Mouse (Mus musculus): ENCODE measurements around the gene Olfr1180. TPM values are rescaled to one million over a fixed set of nuclear protein-coding genes. Genes with fewer than 3 reads are reported as not detected.

Olfr1180 gene
- polyA plus RNA-seq (2017; shearing (Covaris generic)) = not detected

DNA sequence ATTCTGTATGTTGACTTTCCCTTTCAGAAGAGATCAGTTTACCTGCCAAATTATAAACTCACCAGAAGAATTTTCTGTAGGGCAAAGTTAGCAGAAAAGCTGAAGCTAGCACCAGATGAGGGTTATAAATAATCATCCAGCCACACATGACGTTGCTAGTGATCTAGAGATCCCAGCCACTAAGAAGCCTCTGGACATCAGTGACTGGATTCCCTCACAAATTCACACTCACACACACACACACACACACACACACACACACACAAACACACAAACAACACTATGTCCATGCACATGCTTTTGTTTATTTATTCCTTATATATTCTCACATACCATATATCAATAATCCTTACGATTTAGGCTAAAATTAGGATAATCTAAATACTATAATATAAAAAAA, at the start of gene Olfr1180:
Gene Olfr1180 (minus strand): TSS at position 101 of the 400 bp plus-strand sequence.

DNA sequence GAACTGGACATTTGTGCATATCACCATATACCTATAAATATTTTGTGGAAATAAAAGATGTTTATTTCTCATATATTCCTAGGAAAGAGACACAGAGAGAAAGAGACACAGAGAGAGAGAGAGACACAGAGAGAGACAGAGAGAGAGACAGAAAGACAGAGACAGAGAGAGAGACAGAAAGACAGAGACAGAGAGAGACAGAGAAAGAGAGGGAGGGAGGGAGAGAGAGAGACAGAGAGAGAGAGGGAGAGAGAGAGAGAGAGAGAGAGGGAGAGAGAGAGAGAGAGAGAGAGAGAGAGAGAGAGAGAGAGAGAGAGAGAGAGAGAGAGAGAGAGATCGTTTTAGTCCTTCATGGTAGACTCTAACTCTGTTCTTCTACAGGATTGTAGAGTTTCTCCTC, 35.6 kb upstream of the Olfr1180 start, which contains the start of gene Olfr1183:
Gene Olfr1183 (plus strand): TSS at position 301 of the 400 bp plus-strand sequence.

DNA sequence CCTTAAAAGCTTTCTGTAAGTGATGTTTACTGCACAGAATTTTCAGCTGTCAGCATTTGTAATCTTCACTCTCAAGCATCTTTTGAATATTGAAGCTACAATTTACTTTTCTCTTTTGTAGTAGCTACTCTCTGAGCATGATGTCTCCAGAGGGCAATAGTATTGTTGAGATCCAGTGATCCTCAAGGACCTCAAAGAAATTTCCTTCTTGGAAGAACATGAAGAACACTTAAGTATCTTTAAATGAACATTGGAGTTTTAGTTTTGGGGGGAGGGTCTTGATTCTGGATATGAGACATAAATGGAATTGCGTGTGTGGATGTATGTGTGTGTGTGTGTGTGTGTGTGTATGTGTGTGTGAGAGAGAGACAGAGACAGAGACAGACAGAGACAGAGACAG, 30.1 kb upstream of the Olfr1180 start, which contains the start of gene Gm13757:
Gene Gm13757 (minus strand): TSS at position 101 of the 400 bp plus-strand sequence.

DNA sequence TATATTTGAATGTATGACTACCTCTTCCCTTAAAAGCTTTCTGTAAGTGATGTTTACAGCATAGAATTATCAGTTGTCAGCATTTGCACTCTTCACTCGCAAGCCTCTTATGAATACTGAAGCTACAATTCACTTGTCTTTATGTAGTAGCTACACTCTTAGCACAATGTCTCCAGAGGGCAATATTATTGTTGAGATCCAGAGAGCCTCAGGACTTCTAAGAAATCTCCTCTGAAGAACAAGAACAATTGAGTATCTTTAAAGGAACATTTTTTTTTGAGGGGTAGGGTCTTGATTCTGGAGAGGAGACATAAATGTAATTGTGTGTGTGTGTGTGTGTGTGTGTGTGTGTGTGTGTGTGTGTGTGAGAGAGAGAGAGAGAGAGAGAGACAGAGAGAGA, 7.1 kb upstream of the Olfr1180 start, which contains the start of gene Olfr1181:
Gene Olfr1181 (minus strand): TSS at position 101 of the 400 bp plus-strand sequence.

DNA sequence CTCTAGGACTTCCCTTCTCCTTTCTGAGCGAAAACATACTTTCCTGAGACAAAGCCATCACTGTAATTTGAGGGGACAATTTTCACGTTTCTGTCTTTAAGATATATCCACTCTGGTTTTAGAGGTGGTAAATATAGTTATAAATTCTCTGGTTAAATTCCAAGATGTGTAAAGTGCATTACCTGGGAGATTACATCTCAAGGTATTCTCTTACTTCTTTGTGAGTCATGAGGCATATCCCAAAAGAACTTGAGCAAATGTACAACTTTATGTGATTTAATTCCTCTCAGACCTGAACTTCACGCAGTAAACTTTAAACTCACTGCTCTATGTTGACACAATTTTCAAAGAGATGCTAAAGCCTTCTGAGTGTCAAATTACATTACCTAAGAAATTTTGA, 12.6 kb downstream of the Olfr1180 start, which contains the start of gene Olfr1179:
Gene Olfr1179 (minus strand): TSS at position 101 of the 400 bp plus-strand sequence.

DNA sequence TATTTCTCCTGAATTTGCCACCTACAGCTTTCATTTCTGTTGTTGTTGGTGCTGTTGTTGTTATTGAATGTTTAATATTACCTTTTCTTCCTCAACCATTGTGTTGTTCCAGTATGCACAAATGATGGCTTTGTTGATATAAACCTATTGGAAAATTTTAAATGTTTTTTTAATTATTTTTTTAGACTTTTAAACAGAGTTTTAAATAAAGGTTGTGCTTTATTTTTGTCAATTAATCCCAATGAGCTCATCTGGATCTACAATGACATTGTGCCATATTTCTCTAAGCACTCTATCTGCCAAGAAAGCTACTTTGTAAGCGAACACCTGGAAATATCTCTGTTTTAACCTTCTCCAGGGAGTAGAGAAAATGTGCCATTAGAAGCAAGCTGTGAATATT, 32.2 kb downstream of the Olfr1180 start, which contains the start of gene Olfr1178:
Gene Olfr1178 (plus strand): TSS at position 301 of the 400 bp plus-strand sequence.

Other genes with a start within 250 kb of the Olfr1180 start
- not detected for gene Olfr1168, start 237.3 kb downstream of the Olfr1180 start, polyA plus RNA-seq (2017; shearing (Covaris generic))
- gene Olfr1170, start 190.8 kb downstream of the Olfr1180 start, polyA plus RNA-seq (2017; shearing (Covaris generic)) = not detected
- not detected for gene Olfr1173, start 139.3 kb downstream of the Olfr1180 start, polyA plus RNA-seq (2017; shearing (Covaris generic))
- gene Olfr1174-ps, start 104.0 kb downstream of the Olfr1180 start, polyA plus RNA-seq (2017; shearing (Covaris generic)) = not detected
- not detected for gene Olfr1175-ps, start 91.9 kb downstream of the Olfr1180 start, polyA plus RNA-seq (2017; shearing (Covaris generic))
- gene Olfr1176, start 82.4 kb downstream of the Olfr1180 start, polyA plus RNA-seq (2017; shearing (Covaris generic)) = not detected
- not detected for gene Olfr1177-ps, start 72.7 kb downstream of the Olfr1180 start, polyA plus RNA-seq (2017; shearing (Covaris generic))
- gene Olfr1178, start 32.1 kb downstream of the Olfr1180 start, polyA plus RNA-seq (2017; shearing (Covaris generic)) = not detected
- not detected for gene Olfr1179, start 12.7 kb downstream of the Olfr1180 start, polyA plus RNA-seq (2017; shearing (Covaris generic))
- gene Olfr1181, start 7.0 kb upstream of the Olfr1180 start, polyA plus RNA-seq (2017; shearing (Covaris generic)) = 0.07 TPM
- gene Gm13757, start 30.0 kb upstream of the Olfr1180 start, polyA plus RNA-seq (2017; shearing (Covaris generic)) = not detected
- not detected for gene Olfr1183, start 35.7 kb upstream of the Olfr1180 start, polyA plus RNA-seq (2017; shearing (Covaris generic))
- gene Olfr1184, start 64.4 kb upstream of the Olfr1180 start, polyA plus RNA-seq (2017; shearing (Covaris generic)) = not detected
- gene Olfr1185-ps1, start 74.2 kb upstream of the Olfr1180 start, polyA plus RNA-seq (2017; shearing (Covaris generic)) = not detected
- gene Olfr1186, start 99.4 kb upstream of the Olfr1180 start, polyA plus RNA-seq (2017; shearing (Covaris generic)) = not detected
- not detected for gene Olfr1188, start 137.8 kb upstream of the Olfr1180 start, polyA plus RNA-seq (2017; shearing (Covaris generic))
- gene Olfr1189, start 167.3 kb upstream of the Olfr1180 start, polyA plus RNA-seq (2017; shearing (Covaris generic)) = not detected
- not detected for gene Olfr1191-ps1, start 221.4 kb upstream of the Olfr1180 start, polyA plus RNA-seq (2017; shearing (Covaris generic))
- gene Olfr1192-ps1, start 229.4 kb upstream of the Olfr1180 start, polyA plus RNA-seq (2017; shearing (Covaris generic)) = not detected